Mouse (Mus musculus): ENCODE results near the gene Anapc11. TPM values are rescaled to one million over a fixed set of nuclear protein-coding genes. Genes with fewer than 3 reads are reported as not detected.

The Anapc11 gene
- polyA plus RNA-seq, 1 experiment from 2014 or later: 175 TPM

DNA sequence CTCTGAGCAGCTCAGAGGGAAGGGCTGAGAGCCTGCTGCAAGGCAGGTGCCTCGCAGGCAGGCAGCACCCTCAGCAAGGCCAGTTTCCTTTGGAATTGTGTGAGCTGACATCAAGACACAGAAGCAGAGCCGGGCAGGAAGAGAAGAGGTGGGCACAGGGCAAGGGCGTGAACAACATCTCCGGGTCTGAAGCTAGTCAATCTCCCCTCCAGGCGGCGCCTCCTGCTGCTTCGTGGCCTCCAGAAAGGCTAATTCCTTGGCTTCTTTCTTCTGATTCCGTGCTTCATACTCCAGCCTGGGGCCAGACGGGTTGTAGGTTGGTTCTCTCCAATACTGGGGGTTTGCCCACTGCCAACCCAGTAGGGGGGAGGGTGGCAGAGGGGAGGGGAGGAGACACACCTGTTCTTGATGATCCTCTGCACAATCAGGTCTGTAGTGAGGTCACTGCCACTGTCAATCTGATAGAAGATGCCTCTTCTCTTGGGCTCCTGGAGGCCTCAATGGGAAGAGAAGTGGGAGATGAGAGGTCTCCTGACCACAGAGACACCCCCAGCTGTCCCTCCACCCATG is 12.3 kb downstream of the Anapc11 start:
- H3K27me3 ChIP-seq: no peaks in the 10 kb centered on the region
- H3K4me2 ChIP-seq: no peak overlapping the region
- no peak overlapping the region for H3K9ac ChIP-seq
- no peak overlapping the region for H3K27ac ChIP-seq
- peaks cover 47% of the 10 kb centered on the region for H3K36me3 ChIP-seq
- H3K4me1 ChIP-seq (replicated peaks): peaks cover 38% of the 10 kb centered on the region
- 84% methylated on average over 9 of the region's 9 CpGs for WGBS
- no peak for ATAC-seq (replicated peaks; ENCODE audit: insufficient number of reproducible peaks, insufficient read depth, low FRiP score, low read depth)
- H3K4me3 ChIP-seq: no peak overlapping the region
- no peaks in the 10 kb centered on the region for H3K9me3 ChIP-seq (replicated peaks)

DNA sequence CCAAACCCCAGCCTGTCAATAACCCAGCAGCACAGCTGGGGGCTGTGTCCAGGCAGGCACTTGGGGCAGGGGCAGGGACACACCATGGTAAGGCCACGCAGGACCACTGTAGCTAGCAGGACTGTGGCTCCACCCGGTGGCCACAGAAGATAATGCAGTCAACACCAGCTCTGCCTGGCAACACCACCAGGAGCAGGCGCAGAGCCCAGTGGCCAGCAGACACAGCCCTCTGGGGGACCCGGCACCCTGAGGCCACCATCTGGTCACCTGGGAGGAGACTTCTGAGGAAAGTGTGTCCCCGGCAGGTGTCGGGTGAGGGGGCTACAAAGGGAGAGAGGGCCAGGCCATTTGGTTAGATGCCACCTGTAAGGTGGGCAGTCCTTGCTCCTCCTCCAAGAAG is 14.5 kb downstream of the Anapc11 start:
- 40% methylated on average over 6 of the region's 6 CpGs for WGBS
- no peak overlapping the region for H3K27ac ChIP-seq
- H3K36me3 ChIP-seq: peaks cover 43% of the 10 kb centered on the region
- no peaks in the 10 kb centered on the region for H3K9me3 ChIP-seq (replicated peaks)
- peaks cover 34% of the 10 kb centered on the region for H3K4me1 ChIP-seq (replicated peaks)
- no peak overlapping the region for H3K4me2 ChIP-seq
- no peaks in the 10 kb centered on the region for H3K27me3 ChIP-seq
- no peak for ATAC-seq (replicated peaks; ENCODE audit: insufficient number of reproducible peaks, insufficient read depth, low FRiP score, low read depth)
- H3K9ac ChIP-seq: no peak overlapping the region
- no peak overlapping the region for H3K4me3 ChIP-seq

DNA sequence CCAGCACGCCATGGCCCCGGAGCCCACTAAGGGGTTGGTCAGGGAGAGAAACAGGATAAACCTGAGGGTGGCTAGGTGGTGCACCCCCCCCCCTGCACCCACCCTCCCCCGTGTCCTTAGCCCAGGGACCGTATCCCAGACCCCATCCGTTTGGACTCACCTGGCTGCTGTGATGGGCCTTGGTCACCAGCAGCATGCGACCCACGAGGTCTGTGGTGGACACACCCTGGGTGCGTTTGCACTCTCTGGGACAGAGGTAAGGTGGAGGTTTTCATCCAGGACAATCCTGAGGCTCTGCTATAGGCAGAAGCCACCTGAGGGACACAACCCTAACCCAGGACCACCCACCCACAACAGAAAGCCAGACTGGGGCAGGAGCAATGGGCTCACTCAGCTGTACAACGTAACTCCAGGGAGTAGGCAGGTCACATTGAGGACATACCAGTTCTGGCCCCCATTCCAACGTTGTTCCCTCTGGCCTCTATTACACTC is 15.3 kb downstream of the Anapc11 start:
- Histone ChIP-seq H3K27me3 (no peaks in the 10 kb centered on the region), H3K4me1 (replicated peaks) (peaks cover 34% of the 10 kb centered on the region), H3K9me3 (replicated peaks) (no peaks in the 10 kb centered on the region), H3K36me3 (peaks cover 47% of the 10 kb centered on the region), H3K4me3 (no peak overlapping the region), H3K4me2 (no peak overlapping the region), H3K27ac (no peak overlapping the region), H3K9ac (no peak overlapping the region)
- ATAC-seq (replicated peaks; ENCODE audit: insufficient number of reproducible peaks, insufficient read depth, low FRiP score, low read depth): no peak
- 80% methylated on average over 10 of the region's 10 CpGs for WGBS

DNA sequence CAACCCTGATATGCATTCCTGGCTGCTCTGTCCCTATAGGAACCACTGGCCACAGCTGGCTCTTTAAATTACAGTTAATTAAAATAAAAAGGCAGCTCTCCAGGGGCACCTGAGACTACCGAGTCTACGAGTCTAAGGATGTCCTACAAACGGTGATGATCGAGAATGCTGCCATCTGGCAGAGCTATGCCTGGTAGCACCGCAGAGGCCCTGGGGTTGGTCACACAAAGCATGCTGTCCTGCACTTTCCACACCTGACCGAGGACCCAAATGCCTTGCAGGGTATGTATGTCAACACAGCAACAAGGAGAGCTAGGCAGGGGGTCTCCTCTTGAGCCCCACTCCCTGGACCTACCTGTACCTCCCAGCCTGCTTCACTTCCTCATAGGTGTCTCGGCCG is 15.8 kb downstream of the Anapc11 start:
- no peak overlapping the region for H3K4me3 ChIP-seq
- H3K36me3 ChIP-seq: peaks cover 49% of the 10 kb centered on the region
- H3K9ac ChIP-seq: no peak overlapping the region
- no peak overlapping the region for H3K4me2 ChIP-seq
- H3K27me3 ChIP-seq: no peaks in the 10 kb centered on the region
- WGBS: 85% methylated on average over 8 of the region's 8 CpGs
- H3K27ac ChIP-seq: no peak overlapping the region
- no peaks in the 10 kb centered on the region for H3K9me3 ChIP-seq (replicated peaks)
- ATAC-seq (replicated peaks; ENCODE audit: insufficient number of reproducible peaks, insufficient read depth, low FRiP score, low read depth): no peak
- H3K4me1 ChIP-seq (replicated peaks): peaks cover 30% of the 10 kb centered on the region

DNA sequence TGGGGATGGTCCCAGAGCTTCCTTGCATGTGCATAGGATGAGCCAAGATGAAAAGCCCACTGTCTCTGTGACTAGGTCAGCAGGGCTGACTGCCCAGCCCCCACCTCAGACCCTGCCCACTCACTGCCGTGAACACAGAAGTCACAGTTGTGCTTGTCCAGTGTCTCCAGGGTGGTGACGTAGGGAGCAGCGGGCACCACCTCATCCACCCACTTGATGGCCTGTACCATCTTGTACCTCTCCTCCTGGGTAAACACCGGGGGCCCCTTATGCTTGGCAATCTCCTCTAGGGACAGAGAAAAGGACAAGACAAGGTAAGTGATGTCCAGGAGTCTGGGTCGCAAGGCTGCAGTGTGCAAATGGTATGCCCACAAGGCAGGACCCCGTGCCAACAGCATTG is 16.9 kb downstream of the Anapc11 start:
- H3K4me1 ChIP-seq (replicated peaks): peaks cover 21% of the 10 kb centered on the region
- WGBS: 91% methylated on average over 6 of the region's 6 CpGs
- no peak overlapping the region for H3K9ac ChIP-seq
- no peak overlapping the region for H3K4me3 ChIP-seq
- H3K27me3 ChIP-seq: no peaks in the 10 kb centered on the region
- no peaks in the 10 kb centered on the region for H3K9me3 ChIP-seq (replicated peaks)
- H3K27ac ChIP-seq: no peak overlapping the region
- no peak overlapping the region for H3K4me2 ChIP-seq
- peaks cover 55% of the 10 kb centered on the region for H3K36me3 ChIP-seq
- no peak for ATAC-seq (replicated peaks; ENCODE audit: insufficient number of reproducible peaks, insufficient read depth, low FRiP score, low read depth)

DNA sequence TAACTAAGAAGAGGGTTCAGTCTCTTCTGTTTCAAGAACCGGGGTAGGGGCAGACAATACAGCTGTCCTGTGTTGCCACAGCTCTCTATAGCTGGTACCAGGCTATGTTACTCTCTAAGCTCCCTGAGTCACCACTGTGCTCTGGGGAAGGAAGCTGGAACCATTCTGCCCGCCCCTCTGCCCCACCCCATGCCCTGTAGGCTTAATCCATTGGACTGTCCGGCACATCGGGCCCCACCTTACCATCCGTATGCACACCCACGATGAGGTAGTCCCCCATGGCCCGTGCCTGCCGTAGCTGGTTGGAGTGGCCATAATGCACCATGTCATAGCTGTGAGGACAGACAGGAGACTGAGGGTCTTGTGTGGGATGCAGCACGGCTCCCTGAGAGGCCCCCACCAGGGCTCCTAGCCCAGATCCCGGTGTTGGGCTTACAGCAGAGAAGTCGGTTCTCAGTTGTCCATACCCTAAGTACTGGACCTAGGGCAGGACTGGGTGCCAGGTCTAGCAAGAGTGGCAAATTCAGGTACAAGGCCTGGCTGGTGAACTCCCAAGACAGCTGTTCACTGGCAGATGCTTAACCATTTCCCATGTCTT is 17.5 kb downstream of the Anapc11 start:
- Histone ChIP-seq H3K4me1 (replicated peaks) (peaks cover 21% of the 10 kb centered on the region), H3K36me3 (peaks cover 55% of the 10 kb centered on the region), H3K4me2 (no peak overlapping the region), H3K4me3 (no peak overlapping the region), H3K27ac (no peak overlapping the region), H3K9ac (no peak overlapping the region), H3K27me3 (no peaks in the 10 kb centered on the region), H3K9me3 (replicated peaks) (no peaks in the 10 kb centered on the region)
- WGBS: 89% methylated on average over 11 of the region's 11 CpGs
- ATAC-seq (replicated peaks; ENCODE audit: insufficient number of reproducible peaks, insufficient read depth, low FRiP score, low read depth): no peak

DNA sequence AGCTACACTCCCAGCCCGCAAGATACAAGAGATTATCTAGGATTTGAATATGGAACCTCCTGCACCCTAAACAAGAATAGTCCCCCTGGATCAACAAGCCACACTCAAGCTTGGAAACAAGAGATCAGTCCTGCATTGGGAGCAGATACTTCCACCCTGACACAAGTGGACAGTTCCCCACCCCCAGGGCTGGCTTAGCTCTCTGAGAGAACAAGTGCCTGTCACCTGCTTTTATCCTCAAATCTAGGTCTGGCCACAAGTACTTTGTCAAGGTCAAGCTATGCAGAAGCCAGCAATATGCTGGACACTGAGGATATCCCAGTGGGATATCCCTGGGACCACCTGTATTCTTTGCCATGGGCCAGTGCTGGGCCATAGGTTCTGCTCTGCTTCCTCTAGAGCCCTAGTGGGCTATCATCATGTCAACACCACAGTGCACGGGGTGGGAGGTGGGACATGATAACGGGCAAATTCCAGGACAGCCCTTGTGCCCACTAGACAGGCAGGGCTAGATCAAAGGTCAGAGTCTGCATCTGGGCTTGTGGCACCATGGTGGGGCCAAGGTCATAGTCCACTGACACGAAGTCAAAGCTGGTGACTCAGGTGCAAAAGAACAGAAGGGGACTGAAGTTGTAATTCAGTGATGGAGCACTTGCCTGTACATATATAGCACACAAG is 18.5 kb downstream of the Anapc11 start:
- Histone ChIP-seq H3K4me1 (replicated peaks) (peaks cover 21% of the 10 kb centered on the region), H3K4me2 (peak overlapping the region; percentile 87), H3K27ac (peak overlapping the region; percentile 78), H3K4me3 (peak overlapping the region; percentile 84), H3K27me3 (no peaks in the 10 kb centered on the region), H3K9me3 (replicated peaks) (no peaks in the 10 kb centered on the region), H3K9ac (peak overlapping the region; percentile 80), H3K36me3 (peaks cover 54% of the 10 kb centered on the region)
- ATAC-seq (replicated peaks; ENCODE audit: insufficient number of reproducible peaks, insufficient read depth, low FRiP score, low read depth): no peak
- WGBS: 34% methylated on average over 4 of the region's 4 CpGs

DNA sequence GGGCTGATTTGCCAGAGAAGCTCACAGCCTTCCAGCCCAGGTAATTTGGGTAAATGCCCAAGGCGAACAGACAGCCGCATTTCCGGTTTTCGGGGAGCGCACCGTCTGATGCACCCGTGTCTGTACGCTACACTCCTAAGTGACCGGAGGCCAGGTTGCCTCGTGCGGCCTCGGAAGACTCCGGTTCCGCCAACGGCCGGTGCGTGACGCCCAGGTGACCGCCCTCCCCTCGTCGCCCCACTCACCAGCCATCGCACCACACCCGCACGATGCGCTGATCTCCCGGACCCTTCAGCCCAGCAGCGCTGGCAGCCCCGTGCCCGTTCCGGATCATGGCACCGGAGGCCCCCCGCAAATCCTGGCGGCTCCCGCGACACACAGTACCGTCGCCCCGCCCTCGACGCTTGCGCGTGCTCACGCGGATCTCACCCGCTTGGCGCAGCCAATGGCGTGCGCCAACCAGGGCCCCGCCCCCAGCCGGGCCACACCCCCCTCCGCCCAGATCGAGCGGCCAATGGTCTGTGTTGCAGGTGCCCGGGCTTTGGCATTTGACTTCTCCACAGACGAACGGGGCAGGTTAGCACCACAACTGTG is 19.4 kb downstream of the Anapc11 start, which contains the start of gene Pcyt2:
TSS of gene Pcyt2 (minus strand) at position 418 of the 594 bp plus-strand sequence.
- H3K4me3 ChIP-seq: peak within 1 kb of the TSS; percentile 84
- peak within 1 kb of the TSS; percentile 78 for H3K27ac ChIP-seq
- H3K9me3 ChIP-seq (replicated peaks): no peaks in the 10 kb centered on the region
- peaks cover 21% of the 10 kb centered on the region for H3K4me1 ChIP-seq (replicated peaks)
- peak within 1 kb of the TSS; percentile 80 for H3K9ac ChIP-seq
- peaks cover 47% of the 10 kb centered on the region for H3K36me3 ChIP-seq
- peak; percentile 94 for ATAC-seq (replicated peaks; ENCODE audit: insufficient number of reproducible peaks, insufficient read depth, low FRiP score, low read depth)
- H3K27me3 ChIP-seq: no peaks in the 10 kb centered on the region
- H3K4me2 ChIP-seq: peak within 1 kb of the TSS; percentile 87
- under 1% methylated on average over 56 of the region's 56 CpGs for WGBS

DNA sequence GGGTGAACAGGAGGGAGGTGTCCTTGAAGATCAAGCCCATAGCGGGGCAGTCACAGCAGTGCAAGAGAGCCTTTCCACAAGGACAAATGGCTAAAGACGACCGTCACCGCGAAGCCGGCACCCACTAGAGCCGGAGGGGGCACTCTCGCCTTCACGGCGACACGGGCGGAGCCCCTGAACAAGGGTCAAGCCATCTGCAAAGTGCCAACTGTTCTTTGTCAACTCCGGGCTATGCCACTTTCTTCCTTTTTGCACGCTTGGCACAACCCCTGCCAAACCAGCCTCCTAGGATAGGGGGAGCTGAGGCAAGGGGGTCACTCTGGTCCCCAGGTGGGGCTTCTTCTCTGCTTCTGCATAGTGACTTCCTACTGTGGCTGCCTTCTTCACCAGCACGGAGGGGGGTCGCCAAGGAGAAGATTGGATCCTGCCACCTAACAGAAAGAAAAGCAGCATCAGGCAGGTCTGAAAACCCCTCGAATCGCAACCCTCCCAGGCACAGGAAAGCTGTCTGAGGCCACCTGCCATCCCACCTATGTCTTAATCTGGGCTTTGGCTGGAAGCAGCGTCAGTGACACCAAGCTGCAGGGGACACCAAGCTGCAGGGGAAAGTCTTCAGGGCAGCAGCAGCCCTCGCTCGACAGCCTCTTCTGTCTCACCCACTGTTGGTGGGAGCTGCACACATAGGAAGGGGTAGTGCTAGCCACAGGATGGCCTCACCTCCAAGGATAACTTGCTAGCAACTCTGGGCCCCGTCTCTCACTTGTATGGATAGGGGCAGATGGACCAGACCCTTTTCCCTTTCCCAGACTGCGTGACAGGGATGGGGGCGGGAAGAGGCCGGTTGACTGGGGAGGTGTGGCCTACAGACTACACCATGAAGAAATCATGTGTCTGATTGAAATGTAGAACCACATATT is 20.7 kb downstream of the Anapc11 start:
- no peaks in the 10 kb centered on the region for H3K9me3 ChIP-seq (replicated peaks)
- H3K9ac ChIP-seq: no peak overlapping the region
- H3K4me2 ChIP-seq: no peak overlapping the region
- no peak for ATAC-seq (replicated peaks; ENCODE audit: insufficient number of reproducible peaks, insufficient read depth, low FRiP score, low read depth)
- H3K27ac ChIP-seq: 0 out of 2 replicates have a peak overlapping the region, but pooled peaks have one; percentile 78
- 89% methylated on average over 25 of the region's 25 CpGs for WGBS
- H3K4me1 ChIP-seq (replicated peaks): peaks cover 23% of the 10 kb centered on the region
- no peaks in the 10 kb centered on the region for H3K27me3 ChIP-seq
- peaks cover 36% of the 10 kb centered on the region for H3K36me3 ChIP-seq
- H3K4me3 ChIP-seq: no peak overlapping the region

DNA sequence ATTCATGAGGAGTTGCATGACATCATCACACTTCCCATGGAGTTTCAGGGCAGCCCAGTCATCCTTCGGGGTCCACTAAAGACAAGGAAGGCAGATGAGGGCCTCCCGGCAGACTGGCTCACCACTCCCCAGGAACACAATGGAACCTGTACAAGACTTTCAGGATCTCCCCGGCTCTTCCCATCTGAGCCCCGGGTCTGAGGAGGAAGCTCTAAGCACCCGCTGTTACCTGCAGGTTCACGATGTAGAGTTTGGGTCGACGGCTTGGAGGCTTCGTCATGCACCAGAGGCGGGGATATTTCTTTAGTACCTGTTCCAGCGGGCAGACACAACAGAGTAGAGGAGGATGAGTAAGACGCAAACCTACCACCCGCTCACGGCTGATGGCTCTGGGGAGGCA is 22.0 kb downstream of the Anapc11 start:
- Histone ChIP-seq H3K9ac (no peak overlapping the region), H3K36me3 (peaks cover 27% of the 10 kb centered on the region), H3K9me3 (replicated peaks) (no peaks in the 10 kb centered on the region), H3K4me3 (no peak overlapping the region), H3K4me1 (replicated peaks) (peaks cover 29% of the 10 kb centered on the region), H3K4me2 (no peak overlapping the region), H3K27me3 (no peaks in the 10 kb centered on the region), H3K27ac (no peak overlapping the region)
- no peak for ATAC-seq (replicated peaks; ENCODE audit: insufficient number of reproducible peaks, insufficient read depth, low FRiP score, low read depth)
- WGBS: 89% methylated on average over 14 of the region's 14 CpGs

DNA sequence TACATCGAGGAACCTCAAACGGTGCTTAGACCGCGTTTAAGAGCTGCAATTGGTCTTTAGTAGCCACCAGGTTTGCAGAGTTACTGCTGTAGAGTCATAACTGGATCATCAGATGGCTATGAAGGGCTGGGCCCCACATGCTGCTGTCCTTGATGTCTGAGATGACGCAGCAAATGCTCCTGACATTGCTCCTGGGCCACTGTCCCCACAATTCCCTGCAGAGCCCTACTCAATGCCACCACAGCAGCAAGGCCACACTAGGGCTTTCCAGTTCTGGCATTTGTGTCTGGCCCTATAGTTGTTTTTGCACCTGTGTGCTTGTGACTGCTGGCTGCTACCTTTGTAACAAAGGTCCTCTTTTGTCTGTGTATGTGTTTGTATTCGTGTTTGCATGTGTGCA is 24.6 kb downstream of the Anapc11 start:
- Histone ChIP-seq H3K9me3 (replicated peaks) (no peaks in the 10 kb centered on the region), H3K4me1 (replicated peaks) (peaks cover 21% of the 10 kb centered on the region), H3K27ac (no peak overlapping the region), H3K36me3 (peaks cover 35% of the 10 kb centered on the region), H3K4me2 (no peak overlapping the region), H3K4me3 (no peak overlapping the region), H3K27me3 (no peaks in the 10 kb centered on the region), H3K9ac (no peak overlapping the region)
- ATAC-seq (replicated peaks; ENCODE audit: insufficient number of reproducible peaks, insufficient read depth, low FRiP score, low read depth): no peak
- WGBS: 91% methylated on average over 6 of the region's 6 CpGs

Data from heart, embryonic 15.5 days (tissue).